Mouse (Mus musculus) embryonic fibroblast, embryonic 13.5 days (primary cell): ENCODE results near the gene Atf7. TPM values are rescaled to one million over a fixed set of nuclear protein-coding genes. Genes with fewer than 3 reads are reported as not detected.
A peak's percentile ranks its signal among the peaks of the same experiment; 100 is the strongest.
"Not testable (repeated sequence)": the region's sequence is repeated elsewhere in the genome, so short reads cannot be mapped to it uniquely, and the experiment has no call there.

Experiments used
- H3K27ac ChIP-seq: 2 replicates; pipeline ENCODE4 v1.5.1; 2012; ENCODE audit warnings: low read length, control low read depth, inconsistent platforms; ENCODE audit not compliant: insufficient read depth
- H3K4me1 ChIP-seq: 2 replicates; pipeline ENCODE4 v1.6.1; 2011; ENCODE audit warnings: low read length; ENCODE audit not compliant: control insufficient read depth, insufficient read depth
- H3K4me3 ChIP-seq: 2 replicates; pipeline ENCODE4 v1.5.1; 2011; ENCODE audit warnings: mild to moderate bottlenecking, control low read depth, low read length; ENCODE audit not compliant: insufficient read depth
- CTCF ChIP-seq: IDR thresholded peaks from 2 replicates; pipeline ENCODE4 v1.5.1; 2011; ENCODE audit warnings: mild to moderate bottlenecking, control low read depth, low read length, moderate library complexity, borderline replicate concordance; ENCODE audit not compliant: insufficient read depth
- POLR2A ChIP-seq: IDR thresholded peaks from 2 replicates; pipeline ENCODE4 v1.6.1; 2011; ENCODE audit warnings: low read depth, mild to moderate bottlenecking, control low read depth, low read length, moderate library complexity
- polyA plus RNA-seq: library from polyadenylated mRNA; stranded (reverse); fragments of >200 nt; gene quantifications from 2 replicates; pipeline ENCODE4 v1.2.4, GENCODE M21; 2011; ENCODE audit warnings: low read depth; ENCODE audit not compliant: missing spikeins, insufficient read length

The Atf7 gene
- 64.8 and 68.7 TPM in 2 replicates for polyA plus RNA-seq

DNA sequence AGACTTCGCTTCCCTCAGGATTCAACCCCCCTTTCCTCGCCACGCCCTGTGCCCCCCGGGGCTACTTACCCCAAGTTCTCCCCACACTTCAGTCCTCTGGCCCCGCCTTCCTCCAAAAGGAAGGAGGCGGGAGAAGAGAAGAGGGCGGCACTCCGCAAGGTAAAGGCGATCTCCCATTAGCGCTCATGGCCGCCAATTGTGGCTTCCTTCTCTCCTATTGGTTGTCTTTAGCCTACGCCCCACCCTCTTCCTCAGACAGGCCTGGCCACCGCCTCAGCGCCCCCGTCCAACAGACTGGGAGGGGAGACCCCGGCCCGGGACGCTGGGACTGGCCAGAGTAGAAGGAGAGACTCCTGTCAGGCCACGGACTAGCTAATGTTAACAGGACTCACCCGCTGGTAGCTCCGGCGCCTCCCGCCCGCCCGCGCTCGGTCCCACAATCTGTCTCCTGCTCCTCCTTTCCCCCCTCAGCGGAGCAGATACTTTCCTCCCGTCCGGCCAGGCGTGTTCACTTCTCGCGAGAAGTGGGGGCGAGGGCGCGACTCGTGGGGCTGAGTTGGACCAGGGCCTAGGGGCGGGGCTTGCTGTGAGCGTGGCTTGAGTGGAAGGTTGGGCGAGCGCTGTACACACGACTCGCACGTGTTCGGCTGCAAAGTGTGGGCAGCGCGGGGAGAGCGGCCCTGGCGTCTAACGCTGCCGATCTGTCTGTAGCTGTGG lies at the start of gene Atf7, which contains the start of gene Gm28047:
TSS of gene Atf7 (minus strand) at position 495 of the 717 bp plus-strand sequence.
TSS of gene Gm28047 (minus strand) at position 98 of the 717 bp plus-strand sequence.
- peak within 1 kb of the TSS; percentile 97 for H3K4me3 ChIP-seq
- peak; percentile 68 for TF ChIP-seq POLR2A
- no peak for TF ChIP-seq CTCF
- no peaks in the 10 kb centered on the region for H3K4me1 ChIP-seq

DNA sequence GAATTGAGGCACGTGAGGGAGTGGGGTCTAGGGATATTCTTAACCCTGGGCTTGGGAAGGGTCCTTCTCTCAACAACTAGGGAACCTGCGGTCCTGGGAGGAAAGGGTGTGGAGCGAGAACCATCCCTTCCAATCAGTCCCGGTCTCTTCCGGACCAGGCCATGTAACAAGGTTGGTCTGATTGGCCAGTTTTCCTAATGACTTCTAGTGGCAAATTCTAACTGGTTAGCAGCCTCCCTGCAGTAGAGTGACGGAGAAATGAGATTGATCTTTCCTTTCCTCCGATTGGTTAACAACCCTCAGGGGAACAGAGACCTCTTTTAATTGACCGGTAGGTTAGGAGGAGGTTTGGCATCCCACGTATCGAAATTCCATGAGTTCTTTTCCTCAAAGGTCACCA lies 48.3 kb upstream of the Atf7 start:
- no peak overlapping the region for H3K4me3 ChIP-seq
- peak overlapping the region; percentile 98 for H3K27ac ChIP-seq
- TF ChIP-seq CTCF (no peak), POLR2A (peak; percentile 78)
- peaks cover 7% of the 10 kb centered on the region for H3K4me1 ChIP-seq

More for the DNA sequence above, at the start of gene Atf7, which contains the start of gene Gm28047:
- H3K27ac ChIP-seq, result peak within 1 kb of the TSS; percentile 94

DNA sequence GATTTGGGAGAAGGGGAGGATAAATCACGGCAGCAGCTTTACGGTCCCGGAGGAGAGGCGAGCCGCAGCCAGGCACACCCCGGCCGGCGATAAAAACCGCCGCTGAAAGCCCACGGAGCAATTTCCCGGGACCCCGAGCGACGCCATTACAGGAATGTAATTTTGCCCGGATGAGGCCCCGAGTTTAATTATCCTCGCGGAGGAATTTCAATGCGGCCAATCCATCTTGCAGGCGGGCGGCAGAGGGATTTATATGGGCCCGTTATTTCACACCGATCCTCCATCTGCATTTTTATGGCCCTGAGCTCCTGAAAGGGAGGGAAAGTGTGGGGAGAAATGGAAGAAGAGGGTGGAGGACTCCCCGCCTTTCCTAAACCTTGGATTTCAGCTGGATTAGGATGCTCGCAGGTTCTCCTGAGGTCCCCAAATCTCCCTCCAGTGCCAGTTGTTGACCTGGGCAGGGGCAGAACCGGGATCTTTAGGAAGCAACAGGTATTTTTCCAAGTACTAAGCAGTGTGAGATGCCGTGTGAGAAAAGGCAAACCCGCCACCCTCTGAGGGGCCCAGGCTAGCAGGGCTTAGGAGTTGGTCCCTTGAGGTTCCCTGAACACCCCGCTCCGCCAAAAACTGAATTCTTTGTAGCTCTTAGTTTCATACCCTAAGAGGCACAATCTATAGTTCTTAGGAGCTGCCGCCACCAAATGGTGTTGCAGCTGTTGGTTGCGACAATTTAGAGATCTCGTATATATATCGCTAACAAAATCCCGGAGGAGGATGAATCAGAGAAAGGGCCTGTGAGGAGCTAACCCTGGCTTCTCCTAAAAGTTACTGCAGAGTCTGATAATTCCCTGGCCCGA lies 47.2 kb upstream of the Atf7 start, which contains the start of gene Atp5g2:
TSS of gene Atp5g2 (minus strand) at position 138 of the 857 bp plus-strand sequence.
- H3K27ac ChIP-seq, result peak within 1 kb of the TSS; percentile 98
- no peak within 1 kb of the TSS for H3K4me3 ChIP-seq
- TF ChIP-seq POLR2A (peak; percentile 60), CTCF (no peak)
- H3K4me1 ChIP-seq, result peaks cover 7% of the 10 kb centered on the region

DNA sequence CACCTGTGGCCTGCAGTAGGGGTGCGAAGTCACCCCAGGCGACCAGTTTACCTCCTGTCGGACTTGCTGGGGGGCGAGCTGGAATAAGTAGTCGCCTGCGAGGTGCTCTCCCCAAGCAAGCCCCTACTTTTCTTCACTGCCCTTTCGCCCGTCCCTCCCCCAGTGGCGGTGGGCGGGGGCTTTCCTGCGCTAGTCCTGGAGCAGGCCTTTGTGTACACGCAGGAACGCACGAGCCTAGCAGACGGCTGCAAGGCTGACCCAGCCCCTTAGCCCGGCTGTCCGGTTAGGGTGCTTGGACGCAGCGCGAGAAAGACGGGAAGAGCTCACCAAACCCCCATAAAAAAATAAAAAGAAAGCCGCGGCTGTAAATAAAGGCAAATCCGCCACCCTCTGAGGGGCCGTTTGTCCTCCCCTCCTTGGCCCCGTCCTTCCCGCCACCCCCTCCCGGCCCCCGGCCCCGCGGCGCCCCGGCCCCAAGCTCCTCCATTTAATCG lies 46.5 kb upstream of the Atf7 start:
- Histone ChIP-seq H3K4me3 (no peak overlapping the region), H3K27ac (peak overlapping the region; percentile 98)
- TF ChIP-seq CTCF (no peak), POLR2A (peak; percentile 86)

DNA sequence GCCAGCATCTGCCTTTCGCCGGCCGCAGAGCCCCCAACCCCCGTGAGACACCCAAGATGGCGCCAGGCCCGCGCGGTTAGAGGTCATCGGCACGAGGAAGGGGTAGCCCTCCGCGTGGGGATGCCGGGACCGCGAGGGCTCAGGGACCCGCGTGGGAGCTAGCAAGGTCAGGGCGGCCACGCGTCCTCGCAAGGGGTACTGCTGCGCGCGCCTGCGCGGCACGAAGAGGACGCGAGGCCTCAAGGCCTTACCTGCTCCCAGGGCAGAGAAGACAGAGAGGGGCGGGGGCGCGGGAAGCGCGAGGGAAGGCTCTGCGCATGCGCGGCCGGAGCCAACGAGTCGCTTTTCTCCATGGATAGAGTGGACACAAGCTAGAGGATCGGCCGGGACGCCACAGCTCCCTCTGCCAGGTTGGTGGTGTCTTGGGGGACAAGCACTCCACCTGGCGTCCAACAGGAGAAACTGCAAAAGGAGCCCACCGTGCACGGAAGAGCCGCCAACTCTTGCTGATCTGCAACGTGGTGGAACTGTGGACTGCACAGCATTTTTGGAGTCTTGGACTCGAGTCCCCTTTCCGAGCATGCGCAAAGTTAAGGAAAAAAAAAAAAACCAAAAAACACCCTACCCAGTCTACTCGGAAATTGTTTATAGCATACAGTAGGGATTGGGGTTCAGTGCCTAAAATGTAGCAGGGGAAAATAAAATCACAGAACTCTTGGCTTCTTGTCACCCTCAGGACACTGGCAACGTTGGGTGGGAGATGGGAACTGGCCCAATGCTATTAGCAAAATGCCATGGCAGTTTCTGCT lies 45.7 kb upstream of the Atf7 start:
- H3K4me3 ChIP-seq, result peak overlapping the region; percentile 60
- TF ChIP-seq POLR2A, result peak; percentile 88
- peak; percentile 99 for TF ChIP-seq CTCF
- peak overlapping the region; percentile 98 for H3K27ac ChIP-seq

More for the DNA sequence above, 46.5 kb upstream of the Atf7 start:
- peaks cover 7% of the 10 kb centered on the region for H3K4me1 ChIP-seq

DNA sequence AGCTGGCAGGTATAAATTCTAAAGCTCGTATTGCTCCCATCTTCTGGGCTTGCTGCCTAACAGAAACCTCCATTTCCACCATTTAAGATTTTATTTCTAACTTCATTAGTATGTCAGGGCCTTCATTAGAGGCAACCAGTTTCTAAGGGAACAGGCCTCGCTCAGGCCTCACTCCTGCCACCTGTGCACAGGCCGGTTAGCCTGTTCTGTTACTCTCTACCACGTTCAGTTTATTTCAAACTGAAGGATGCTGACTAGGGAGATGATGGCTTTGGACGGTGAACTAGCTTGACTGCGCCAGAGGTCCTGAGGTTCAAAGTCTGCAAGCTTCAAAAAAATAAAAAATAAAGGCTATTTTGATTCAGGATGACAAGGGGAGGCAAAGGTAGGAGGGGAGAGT lies 45.0 kb upstream of the Atf7 start:
- Histone ChIP-seq H3K4me1 (peaks cover 7% of the 10 kb centered on the region), H3K27ac (peak overlapping the region; percentile 70), H3K4me3 (peak overlapping the region; percentile 60)
- peak; percentile 36; the same call in 1 of the 2 replicates for TF ChIP-seq POLR2A
- TF ChIP-seq CTCF, result no peak

More for the DNA sequence above, 45.7 kb upstream of the Atf7 start:
- H3K4me1 ChIP-seq, result peaks cover 7% of the 10 kb centered on the region

DNA sequence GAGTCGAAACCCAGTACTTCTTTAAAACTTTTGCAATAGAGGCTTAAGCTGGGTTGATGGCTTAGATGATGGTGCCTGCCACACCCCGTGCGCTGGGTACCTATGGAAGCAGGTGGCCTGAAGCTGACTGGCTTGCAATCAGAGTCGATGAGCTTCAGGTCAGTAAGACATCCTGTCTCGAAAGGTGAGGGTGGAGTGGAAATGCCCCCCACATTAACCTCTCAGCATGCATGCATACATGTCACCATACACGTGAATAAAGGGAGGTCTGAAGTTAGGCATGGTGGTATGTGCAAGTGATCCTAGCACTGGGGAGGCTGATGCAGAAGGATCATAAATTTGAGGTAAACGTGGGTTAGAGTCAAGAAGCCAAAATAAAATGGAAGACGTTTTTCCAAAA lies 44.3 kb upstream of the Atf7 start:
- Histone ChIP-seq H3K4me3 (peak overlapping the region; percentile 4; the same call in 1 of the 2 replicates), H3K27ac (no peak overlapping the region), H3K4me1 (peaks cover 7% of the 10 kb centered on the region)
- TF ChIP-seq CTCF, result no peak
- TF ChIP-seq POLR2A, result no peak

DNA sequence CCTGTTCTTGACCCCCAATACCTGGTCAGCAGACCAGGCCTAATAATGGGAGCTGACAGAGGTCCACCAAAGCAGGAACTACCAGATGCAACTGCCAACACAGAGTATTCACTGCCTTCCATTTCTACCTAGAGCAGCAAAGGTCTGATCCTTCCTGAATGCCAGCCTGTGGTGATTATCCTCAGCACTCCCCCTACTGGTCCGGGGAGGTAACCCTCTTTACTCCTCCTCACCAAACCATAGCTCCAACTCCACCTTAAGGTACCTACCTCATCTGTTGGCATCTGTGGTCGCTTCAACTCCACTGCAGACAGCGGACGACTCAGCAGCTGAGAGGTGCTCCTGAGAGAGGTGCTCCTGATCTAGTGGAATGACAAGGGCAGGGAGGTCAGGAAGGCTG lies 40.2 kb upstream of the Atf7 start:
- Histone ChIP-seq H3K27ac (no peak overlapping the region), H3K4me3 (no peak overlapping the region), H3K4me1 (no peaks in the 10 kb centered on the region)
- TF ChIP-seq CTCF (peak; percentile 43; the same call in 1 of the 2 replicates), POLR2A (no peak)

DNA sequence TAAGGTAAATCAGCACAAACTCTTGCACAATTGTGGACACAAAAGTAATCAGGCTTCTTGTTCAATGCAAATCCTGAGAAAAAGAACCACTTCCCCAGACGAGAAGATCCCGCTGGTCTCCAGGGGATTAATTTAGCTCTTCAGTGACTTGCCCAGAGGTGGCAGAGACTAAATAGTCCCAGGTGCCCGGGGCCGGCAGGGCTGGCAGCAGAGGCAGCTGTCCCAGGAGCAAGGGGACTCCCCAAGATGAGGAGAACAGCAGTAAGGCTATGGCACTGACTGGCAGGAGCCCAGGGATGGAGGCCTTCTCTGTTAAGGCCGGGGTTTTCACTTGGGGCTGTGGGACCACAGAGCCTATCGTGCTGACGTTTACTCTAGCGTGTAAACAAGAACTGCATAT lies 38.6 kb upstream of the Atf7 start:
- no peaks in the 10 kb centered on the region for H3K4me1 ChIP-seq
- H3K27ac ChIP-seq, result no peak overlapping the region
- TF ChIP-seq POLR2A (no peak), CTCF (no peak)
- H3K4me3 ChIP-seq, result no peak overlapping the region

DNA sequence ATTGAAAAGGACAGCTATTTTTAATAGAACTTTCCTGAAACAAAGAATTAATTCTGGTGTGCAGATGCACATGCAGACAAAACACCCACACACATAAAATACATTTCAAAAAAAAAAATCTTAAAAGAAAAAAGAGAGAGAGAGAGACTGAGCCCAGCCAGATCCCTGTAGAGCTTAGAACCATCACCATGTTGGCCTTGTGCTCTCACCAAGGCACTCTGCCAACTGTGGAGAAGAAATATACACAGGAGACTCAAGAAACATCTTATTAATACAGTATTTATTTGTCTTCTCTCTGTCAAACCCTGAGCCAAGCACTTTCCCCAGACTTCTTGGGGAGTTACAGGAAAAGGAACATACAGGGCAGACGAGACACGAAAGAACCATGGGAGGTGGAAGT lies 37.3 kb upstream of the Atf7 start:
- H3K4me3 ChIP-seq, H3K27ac ChIP-seq, H3K4me1 ChIP-seq: not testable (repeated sequence)
